Mouse (Mus musculus) activated CD4-positive, CD25-positive, alpha-beta regulatory T cell, adult 9 weeks (primary cell): ENCODE measurements around the gene Angptl8. TPM values are rescaled to one million over a fixed set of nuclear protein-coding genes. Genes with fewer than 3 reads are reported as not detected.

Experiments used
- polyA plus RNA-seq: library from polyadenylated mRNA; unstranded; fragments of 100-300 nt; shearing (Covaris generic); gene quantifications from one replicate; pipeline ENCODE4 v1.2.1, GENCODE M21; 2017

Angptl8 gene
- polyA plus RNA-seq, result not detected

GRCm38 (mm10) chr9:21835258-21835912 lies at the start of gene Angptl8:
Gene Angptl8, plus strand, starts transcription at chr9:21835510.

DNA sequence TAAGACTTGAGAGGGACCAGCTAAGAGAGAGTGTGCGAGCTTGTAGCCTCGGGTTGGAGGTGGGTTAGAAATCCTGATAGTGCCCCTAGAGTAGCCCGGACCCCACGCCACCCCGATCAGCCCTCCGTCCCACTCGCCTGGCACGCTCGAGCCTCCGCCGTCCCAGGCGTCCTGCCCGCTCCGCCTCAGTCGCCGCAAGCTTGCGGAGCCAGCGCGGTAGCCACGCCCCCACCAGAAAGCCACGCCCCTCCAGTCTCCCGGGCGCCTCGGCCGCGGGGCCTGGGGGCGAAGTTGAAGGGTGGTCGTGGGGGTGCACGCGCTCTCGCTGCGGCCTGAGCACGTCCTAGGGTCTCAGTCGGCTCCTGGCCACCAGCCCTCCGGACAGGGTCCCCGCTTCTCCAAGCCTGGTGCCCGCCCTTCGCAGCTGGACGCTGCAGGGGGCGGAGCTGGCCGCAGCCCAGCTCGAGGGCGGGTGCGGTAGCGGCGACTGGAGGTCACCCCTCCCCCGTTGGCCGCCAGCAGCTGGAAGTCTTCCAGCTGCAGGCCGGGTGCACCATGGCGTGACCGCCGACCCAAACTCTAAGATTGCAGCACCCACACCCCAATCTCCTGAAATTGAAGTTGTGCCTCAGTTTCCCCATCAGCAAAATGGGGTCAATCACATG lies 36.8 kb upstream of the Angptl8 start, which contains the start of gene Kank2:
TSS of gene Kank2 (minus strand) at position 400 of the 665 bp plus-strand sequence.

DNA sequence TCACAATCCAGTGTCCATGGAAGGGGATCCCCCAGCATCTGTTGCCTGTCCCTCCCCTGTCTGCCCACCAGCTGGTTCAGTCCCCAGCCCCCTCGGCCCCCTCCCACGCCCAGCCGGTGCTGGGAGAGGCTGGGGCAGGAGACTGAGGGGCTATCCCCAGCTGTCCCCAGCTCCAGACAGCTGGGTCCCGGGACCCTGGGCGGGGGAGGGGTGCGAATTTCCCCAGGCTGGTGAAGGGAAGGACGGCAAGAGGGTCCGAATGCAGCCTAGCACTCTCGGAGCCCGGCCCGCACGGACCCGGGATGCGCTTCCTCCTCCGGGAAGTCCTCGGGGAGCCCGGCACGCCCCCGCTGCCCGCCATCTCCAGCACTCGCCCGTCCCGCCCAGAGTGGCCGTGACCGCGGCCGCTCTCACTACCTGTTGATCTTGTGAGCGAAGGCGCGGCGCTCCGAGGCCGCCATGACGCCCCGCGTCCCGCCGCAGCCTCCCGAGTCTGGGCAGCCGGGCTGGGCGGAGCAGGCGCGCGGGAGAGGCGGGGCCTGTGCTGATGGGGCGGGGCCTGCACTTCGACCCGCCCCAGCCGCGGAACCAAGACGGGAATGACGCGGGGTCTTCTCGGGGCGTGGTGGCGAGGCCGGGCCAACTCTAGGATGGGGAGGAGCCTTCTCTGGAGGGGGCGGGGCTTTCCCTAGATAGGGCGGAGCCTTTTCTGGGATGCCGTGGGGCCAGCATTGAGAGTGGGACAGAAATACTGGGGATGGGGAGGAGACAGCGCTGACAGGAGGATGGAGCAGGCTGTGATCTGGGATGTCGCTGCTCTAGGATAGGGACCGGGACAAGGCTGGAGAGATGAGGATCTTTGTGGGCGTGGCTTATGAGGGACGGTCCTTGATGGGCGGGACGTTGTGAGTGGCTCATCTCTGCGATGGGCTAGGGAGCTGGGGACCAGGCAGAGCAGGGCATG lies 17.1 kb downstream of the Angptl8 start, which contains the start of gene Dock6:
TSS of gene Dock6 (minus strand) at position 508 of the 964 bp plus-strand sequence.

Other genes with a start within 250 kb of the Angptl8 start
- gene Timm29, start 242.8 kb upstream of the Angptl8 start, polyA plus RNA-seq, result 1.9 TPM
- gene Yipf2, start 242.7 kb upstream of the Angptl8 start, polyA plus RNA-seq, result 28.7 TPM
- gene Smarca4, start 219.3 kb upstream of the Angptl8 start, polyA plus RNA-seq, result 64.6 TPM
- 37.3 TPM for gene Ldlr, start 112.0 kb upstream of the Angptl8 start, polyA plus RNA-seq
- 11.6 TPM for gene Spc24, start 75.2 kb upstream of the Angptl8 start, polyA plus RNA-seq
- not detected for gene Kank2, start 36.8 kb upstream of the Angptl8 start, polyA plus RNA-seq
- gene Dock6, start 17.1 kb downstream of the Angptl8 start, polyA plus RNA-seq, result 4.0 TPM
- gene Rab3d, start 82.7 kb downstream of the Angptl8 start, polyA plus RNA-seq, result 11.8 TPM
- 0.42 TPM for gene Ccdc159, start 92.0 kb downstream of the Angptl8 start, polyA plus RNA-seq
- 5.5 TPM for gene Tmem205, start 92.0 kb downstream of the Angptl8 start, polyA plus RNA-seq
- 1.8 TPM for gene Plppr2, start 101.5 kb downstream of the Angptl8 start, polyA plus RNA-seq
- 9.2 TPM for gene Swsap1, start 120.2 kb downstream of the Angptl8 start, polyA plus RNA-seq
- 1.1 TPM for gene Epor, start 128.0 kb downstream of the Angptl8 start, polyA plus RNA-seq
- not detected for gene Rgl3, start 153.9 kb downstream of the Angptl8 start, polyA plus RNA-seq
- not detected for gene Ccdc151, start 167.1 kb downstream of the Angptl8 start, polyA plus RNA-seq
- gene Prkcsh, start 167.3 kb downstream of the Angptl8 start, polyA plus RNA-seq, result 102 TPM
- gene Elavl3, start 216.5 kb downstream of the Angptl8 start, polyA plus RNA-seq, result not detected
- not detected for gene Gm49318, start 235.7 kb downstream of the Angptl8 start, polyA plus RNA-seq
- gene Zfp653, start 235.9 kb downstream of the Angptl8 start, polyA plus RNA-seq, result 6.0 TPM
- 44.4 TPM for gene Ecsit, start 249.9 kb downstream of the Angptl8 start, polyA plus RNA-seq